Mouse (Mus musculus): ENCODE results near the gene Cacng1. TPM values are rescaled to one million over a fixed set of nuclear protein-coding genes. Genes with fewer than 3 reads are reported as not detected.

Gene Cacng1
- polyA plus RNA-seq, 1 experiment from 2014 or later, result not detected

- H3K27ac ChIP-seq (replicated peaks), result no peak overlapping the region
- H3K4me3 ChIP-seq, result no peak overlapping the region
- peaks cover 16% of the 10 kb centered on the region for H3K4me1 ChIP-seq
- 52% methylated on average over 27 of the region's 27 CpGs for WGBS
- no peaks in the 10 kb centered on the region for H3K36me3 ChIP-seq (replicated peaks)
- H3K9me3 ChIP-seq, result no peaks in the 10 kb centered on the region
- H3K27me3 ChIP-seq (replicated peaks; ENCODE audit: low read depth, poor library complexity, severe bottlenecking), result 0 out of 2 replicates have a peak, but pooled peaks cover 13% of the 10 kb centered on the region
- DNase-seq (ENCODE audit: low spot score), result no peak
These were observed 12.8 kb downstream of the Cacng1 start for GRCm38 (mm10) chr11:107703272-107704134.

DNA sequence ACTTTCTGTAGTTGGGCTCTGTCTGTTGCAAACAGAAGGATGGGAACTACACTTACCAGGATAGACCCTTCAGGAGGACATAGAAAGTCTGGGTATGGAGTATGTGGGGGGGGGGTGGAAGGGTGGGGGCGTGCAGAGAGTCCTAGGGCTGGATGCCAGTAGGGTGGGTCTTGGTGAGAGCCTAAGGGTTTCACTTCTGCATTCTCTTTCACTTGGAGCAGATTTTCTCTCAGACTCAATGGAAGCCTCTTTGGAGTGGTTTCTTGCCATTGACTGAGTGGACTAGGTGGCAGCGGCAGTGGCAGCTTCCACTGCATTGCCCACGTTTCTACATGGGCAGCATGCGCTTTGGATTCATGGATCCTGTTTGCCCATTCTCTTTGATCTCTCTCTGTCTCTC lies 16.4 kb downstream of the Cacng1 start:
- H3K9me3 ChIP-seq, result no peaks in the 10 kb centered on the region
- 91% methylated on average over 4 of the region's 4 CpGs for WGBS
- peaks cover 18% of the 10 kb centered on the region for H3K4me1 ChIP-seq
- 0 out of 2 replicates have a peak, but pooled peaks cover 8% of the 10 kb centered on the region for H3K27me3 ChIP-seq (replicated peaks; ENCODE audit: low read depth, poor library complexity, severe bottlenecking)
- H3K27ac ChIP-seq (replicated peaks), result no peak overlapping the region
- H3K4me3 ChIP-seq, result no peak overlapping the region
- no peak for DNase-seq (ENCODE audit: low spot score)
- no peaks in the 10 kb centered on the region for H3K36me3 ChIP-seq (replicated peaks)

DNA sequence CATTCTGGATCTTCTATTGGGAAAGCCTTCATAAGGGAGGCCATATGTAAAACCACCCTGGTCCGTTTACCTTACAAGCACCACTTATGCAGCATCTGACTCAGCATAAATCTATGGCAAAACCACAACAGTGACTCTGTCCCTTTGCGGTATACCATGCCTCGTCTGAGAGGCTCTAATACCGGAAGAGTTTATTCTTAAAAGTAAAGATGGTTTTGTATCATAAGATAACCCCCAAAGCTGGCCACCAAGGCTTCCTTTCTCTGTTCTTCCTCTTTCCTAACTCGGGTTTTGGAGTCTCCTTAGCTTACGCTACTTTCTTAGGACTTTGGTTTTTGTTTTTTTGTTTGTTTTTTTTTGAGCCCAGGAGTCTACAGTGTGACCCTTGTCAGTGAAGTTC lies 23.0 kb downstream of the Cacng1 start:
- WGBS, result 84% methylated on average over 6 of the region's 6 CpGs
- Histone ChIP-seq H3K4me3 (no peak overlapping the region), H3K27ac (replicated peaks) (no peak overlapping the region), H3K4me1 (peaks cover 8% of the 10 kb centered on the region), H3K9me3 (no peaks in the 10 kb centered on the region), H3K36me3 (replicated peaks) (peaks cover 8% of the 10 kb centered on the region), H3K27me3 (replicated peaks; ENCODE audit: low read depth, poor library complexity, severe bottlenecking) (no peaks in the 10 kb centered on the region)
- DNase-seq (ENCODE audit: low spot score), result no peak

DNA sequence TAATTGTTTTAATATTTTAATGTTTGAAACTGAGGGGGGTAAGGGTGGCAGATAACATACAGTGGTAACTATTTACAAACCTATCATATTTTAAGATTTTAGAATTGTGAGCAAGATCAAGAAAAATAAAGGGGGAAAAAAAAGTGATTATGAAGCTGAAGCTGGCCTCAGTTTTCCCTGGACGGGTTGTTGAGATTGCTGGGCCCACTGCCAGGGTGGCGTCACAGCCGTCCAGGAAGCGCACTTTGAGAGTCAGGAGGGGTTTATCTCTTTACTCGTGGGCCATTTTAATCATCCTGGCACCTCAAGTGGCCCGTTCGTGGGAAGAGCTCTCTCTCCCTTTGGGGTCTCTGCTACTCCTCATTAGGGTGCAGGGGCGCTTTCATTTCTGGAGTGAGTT lies 24.8 kb downstream of the Cacng1 start:
- H3K36me3 ChIP-seq (replicated peaks), result peaks cover 13% of the 10 kb centered on the region
- peaks cover 7% of the 10 kb centered on the region for H3K4me1 ChIP-seq
- H3K27me3 ChIP-seq (replicated peaks; ENCODE audit: low read depth, poor library complexity, severe bottlenecking), result no peaks in the 10 kb centered on the region
- WGBS, result 86% methylated on average over 8 of the region's 8 CpGs
- no peak overlapping the region for H3K4me3 ChIP-seq
- H3K9me3 ChIP-seq, result no peaks in the 10 kb centered on the region
- no peak for DNase-seq (ENCODE audit: low spot score)
- no peak overlapping the region for H3K27ac ChIP-seq (replicated peaks)

DNA sequence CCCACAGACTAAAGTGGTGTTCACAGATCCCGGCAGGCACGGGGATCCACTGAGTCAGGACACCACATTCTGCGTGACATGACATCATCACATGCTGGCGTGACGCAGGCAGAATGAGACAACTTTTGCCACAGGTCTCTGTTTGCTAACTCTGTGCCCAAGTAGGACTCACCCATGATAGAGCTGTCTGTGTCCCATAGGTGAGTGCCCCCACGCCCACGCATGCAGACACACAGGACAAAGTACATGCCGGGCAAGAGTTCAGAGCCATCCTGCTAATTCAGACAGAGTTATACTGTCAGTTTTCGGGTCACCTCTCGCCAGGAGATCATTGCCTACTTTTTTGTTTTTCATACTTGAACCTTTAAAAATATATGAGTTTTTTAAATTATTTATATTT lies 27.8 kb downstream of the Cacng1 start:
- Histone ChIP-seq H3K4me3 (no peak overlapping the region), H3K27ac (replicated peaks) (no peak overlapping the region), H3K9me3 (no peaks in the 10 kb centered on the region), H3K36me3 (replicated peaks) (peaks cover 32% of the 10 kb centered on the region), H3K27me3 (replicated peaks; ENCODE audit: low read depth, poor library complexity, severe bottlenecking) (no peaks in the 10 kb centered on the region), H3K4me1 (peaks cover 9% of the 10 kb centered on the region)
- WGBS, result 96% methylated on average over 10 of the region's 10 CpGs
- DNase-seq (ENCODE audit: low spot score), result no peak

- Histone ChIP-seq H3K4me3 (no peak overlapping the region), H3K27ac (replicated peaks) (no peak overlapping the region), H3K9me3 (no peaks in the 10 kb centered on the region), H3K4me1 (peaks cover 24% of the 10 kb centered on the region), H3K27me3 (replicated peaks; ENCODE audit: low read depth, poor library complexity, severe bottlenecking) (no peaks in the 10 kb centered on the region), H3K36me3 (replicated peaks) (peaks cover 38% of the 10 kb centered on the region)
- DNase-seq (ENCODE audit: low spot score), result no peak
- WGBS, result 81% methylated on average over 20 of the region's 20 CpGs
These were observed 30.0 kb downstream of the Cacng1 start for GRCm38 (mm10) chr11:107686290-107686689.

- Histone ChIP-seq H3K4me3 (no peak overlapping the region), H3K36me3 (replicated peaks) (peaks cover 38% of the 10 kb centered on the region), H3K27me3 (replicated peaks; ENCODE audit: low read depth, poor library complexity, severe bottlenecking) (no peaks in the 10 kb centered on the region), H3K27ac (replicated peaks) (no peak overlapping the region), H3K4me1 (peaks cover 24% of the 10 kb centered on the region), H3K9me3 (no peaks in the 10 kb centered on the region)
- no peak for DNase-seq (ENCODE audit: low spot score)
- WGBS, result 67% methylated on average over 19 of the region's 19 CpGs
These were observed 32.5 kb downstream of the Cacng1 start for GRCm38 (mm10) chr11:107683544-107684465.

GRCm38 (mm10) chr11:107682694-107683355 lies 33.5 kb downstream of the Cacng1 start:
- peaks cover 24% of the 10 kb centered on the region for H3K4me1 ChIP-seq
- H3K27ac ChIP-seq (replicated peaks), result peak overlapping the region; percentile 72
- no peaks in the 10 kb centered on the region for H3K9me3 ChIP-seq
- WGBS, result 68% methylated on average over 9 of the region's 9 CpGs
- no peaks in the 10 kb centered on the region for H3K27me3 ChIP-seq (replicated peaks; ENCODE audit: low read depth, poor library complexity, severe bottlenecking)
- no peak for DNase-seq (ENCODE audit: low spot score)
- no peak overlapping the region for H3K4me3 ChIP-seq
- peaks cover 33% of the 10 kb centered on the region for H3K36me3 ChIP-seq (replicated peaks)

GRCm38 (mm10) chr11:107676207-107676940 lies 39.9 kb downstream of the Cacng1 start:
- 70% methylated on average over 17 of the region's 17 CpGs for WGBS
- Histone ChIP-seq H3K36me3 (replicated peaks) (peaks cover 61% of the 10 kb centered on the region), H3K4me3 (no peak overlapping the region), H3K4me1 (peaks cover 4% of the 10 kb centered on the region), H3K27ac (replicated peaks) (no peak overlapping the region), H3K27me3 (replicated peaks; ENCODE audit: low read depth, poor library complexity, severe bottlenecking) (no peaks in the 10 kb centered on the region), H3K9me3 (no peaks in the 10 kb centered on the region)
- no peak for DNase-seq (ENCODE audit: low spot score)

DNA sequence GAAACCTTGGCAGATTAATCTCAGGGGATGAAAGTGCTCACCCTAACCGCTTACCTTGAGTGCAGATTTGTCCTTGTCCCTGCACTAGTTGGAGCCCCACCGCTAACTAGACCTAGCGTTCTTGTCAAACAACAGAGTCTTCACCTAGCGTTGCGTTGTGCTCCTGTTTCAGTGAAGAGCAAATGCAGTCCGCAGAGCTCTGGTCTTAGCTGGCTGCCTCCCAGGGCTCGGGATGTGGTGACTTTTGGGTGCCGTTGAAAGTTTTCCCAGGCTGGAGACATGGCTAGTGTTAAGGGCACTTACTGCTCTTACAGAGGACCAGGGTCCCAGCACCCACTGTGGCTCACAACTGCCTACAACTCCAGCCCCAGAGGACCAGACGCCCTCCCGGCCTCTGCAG lies 41.1 kb downstream of the Cacng1 start:
- no peaks in the 10 kb centered on the region for H3K27me3 ChIP-seq (replicated peaks; ENCODE audit: low read depth, poor library complexity, severe bottlenecking)
- H3K9me3 ChIP-seq, result no peaks in the 10 kb centered on the region
- WGBS, result 90% methylated on average over 10 of the region's 10 CpGs
- peaks cover 4% of the 10 kb centered on the region for H3K4me1 ChIP-seq
- no peak overlapping the region for H3K4me3 ChIP-seq
- peaks cover 72% of the 10 kb centered on the region for H3K36me3 ChIP-seq (replicated peaks)
- H3K27ac ChIP-seq (replicated peaks), result no peak overlapping the region
- DNase-seq (ENCODE audit: low spot score), result no peak

- Histone ChIP-seq H3K4me3 (no peak overlapping the region), H3K36me3 (replicated peaks) (peaks cover 79% of the 10 kb centered on the region)
- 91% methylated on average over 8 of the region's 8 CpGs for WGBS
These were observed 41.7 kb downstream of the Cacng1 start for GRCm38 (mm10) chr11:107674601-107675000.

GRCm38 (mm10) chr11:107674006-107674405 lies 42.3 kb downstream of the Cacng1 start:
- Histone ChIP-seq H3K4me3 (no peak overlapping the region), H3K27ac (replicated peaks) (no peak overlapping the region), H3K27me3 (replicated peaks; ENCODE audit: low read depth, poor library complexity, severe bottlenecking) (no peaks in the 10 kb centered on the region), H3K36me3 (replicated peaks) (peaks cover 82% of the 10 kb centered on the region), H3K4me1 (peaks cover 4% of the 10 kb centered on the region), H3K9me3 (no peaks in the 10 kb centered on the region)
- DNase-seq (ENCODE audit: low spot score), result no peak
- 87% methylated on average over 5 of the region's 5 CpGs for WGBS

More at GRCm38 (mm10) chr11:107674601-107675000, 41.7 kb downstream of the Cacng1 start:
- Histone ChIP-seq H3K9me3 (no peaks in the 10 kb centered on the region), H3K4me1 (peaks cover 4% of the 10 kb centered on the region), H3K27ac (replicated peaks) (no peak overlapping the region), H3K27me3 (replicated peaks; ENCODE audit: low read depth, poor library complexity, severe bottlenecking) (no peaks in the 10 kb centered on the region)
- DNase-seq (ENCODE audit: low spot score), result no peak

All from embryonic facial prominence, embryonic 10.5 days (tissue).